8 mouse cellular contexts compared by ENCODE assay signal in the genomic region with DNA sequence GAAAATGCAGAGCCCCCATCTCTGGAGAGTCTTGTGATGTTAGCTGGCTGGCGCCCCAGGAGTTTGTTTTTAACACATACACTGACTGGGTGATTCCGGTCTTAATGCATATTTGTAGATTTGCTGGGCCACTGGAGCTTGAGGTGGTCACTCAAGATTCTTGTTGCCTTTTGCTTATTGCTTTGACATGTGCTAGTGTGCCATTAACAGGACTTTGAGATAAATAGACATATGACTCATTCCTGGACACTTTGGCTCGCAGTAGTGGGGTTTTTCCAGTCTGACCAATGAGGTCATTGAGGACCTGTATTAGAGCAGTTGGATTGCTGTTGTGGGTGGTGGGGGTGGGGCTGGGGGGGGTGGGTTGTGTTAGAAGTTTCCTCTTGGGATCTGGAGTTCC. TPM values are rescaled to one million over a fixed set of nuclear protein-coding genes. Genes with fewer than 3 reads are reported as not detected.
DNase-seq lines count a peak whose midpoint lies in the region; ATAC-seq and TF ChIP-seq lines count a peak whose summit lies in the region.

No protein-coding gene starts in this region.

- peaks cover 33% of the 10 kb centered on the region for H3K36me3 ChIP-seq in megakaryocyte, embryonic 14.5 days (replicated peaks; ENCODE audit: low read length)
- H3K36me3 ChIP-seq in forebrain, embryonic 16.5 days (ENCODE audit: control insufficient read depth, insufficient read depth), result no peaks in the 10 kb centered on the region
- no peaks in the 10 kb centered on the region for H3K36me3 ChIP-seq in kidney, adult 2 months (ENCODE audit: control insufficient read depth, insufficient read depth, low read length)
- H3K36me3 ChIP-seq in macrophage (ENCODE audit: inconsistent target), result no peaks in the 10 kb centered on the region

- peaks cover 92% of the 10 kb centered on the region for H3K4me1 ChIP-seq in megakaryocyte, embryonic 14.5 days
- peaks cover 32% of the 10 kb centered on the region for H3K4me1 ChIP-seq in forebrain, embryonic 16.5 days (replicated peaks; ENCODE audit: control insufficient read depth, insufficient read depth, low read length)
- H3K4me1 ChIP-seq in kidney, adult 2 months (ENCODE audit: control insufficient read depth, insufficient read depth, low read length), result peaks cover 40% of the 10 kb centered on the region

- H3K9ac ChIP-seq in forebrain, embryonic 16.5 days (replicated peaks; ENCODE audit: low read depth, low read length), result no peak overlapping the region; the same call in 1 of the 2 replicates

- H3K9me3 ChIP-seq in megakaryocyte, embryonic 14.5 days, result no peaks in the 10 kb centered on the region
- H3K9me3 ChIP-seq in forebrain, embryonic 16.5 days (ENCODE audit: control insufficient read depth, low read length), result no peaks in the 10 kb centered on the region

- H3K27ac ChIP-seq in forebrain, embryonic 16.5 days (ENCODE audit: low read length), result peak overlapping the region; percentile 97
- H3K27ac ChIP-seq in kidney, adult 2 months (ENCODE audit: insufficient read depth, low read depth, low read length), result peak overlapping the region; percentile 93
- peak overlapping the region; percentile 67 for H3K27ac ChIP-seq in macrophage

- H3K27me3 ChIP-seq in megakaryocyte, embryonic 14.5 days (replicated peaks), result no peaks in the 10 kb centered on the region
- H3K27me3 ChIP-seq in forebrain, embryonic 16.5 days (replicated peaks; ENCODE audit: control insufficient read depth, insufficient read depth, low read length), result no peaks in the 10 kb centered on the region
- no peaks in the 10 kb centered on the region for H3K27me3 ChIP-seq in kidney, adult 2 months (replicated peaks; ENCODE audit: control insufficient read depth, insufficient read depth, low read length)

- WGBS in forebrain, embryonic 16.5 days, result 64% methylated on average over 3 of the region's 3 CpGs
- WGBS in kidney, adult 2 months, result 32% methylated on average over 3 of the region's 3 CpGs
- 63% methylated on average over 2 of the region's 3 CpGs for WGBS in macrophage (ENCODE audit: missing documents)

- peak overlapping the region; percentile 99 for H3K4me3 ChIP-seq in megakaryocyte, embryonic 14.5 days (replicated peaks)
- H3K4me3 ChIP-seq in forebrain, embryonic 16.5 days (replicated peaks; ENCODE audit: low read length), result no peak overlapping the region
- H3K4me3 ChIP-seq in kidney, adult 2 months (ENCODE audit: insufficient read depth, low read depth, low read length), result no peak overlapping the region
- H3K4me3 ChIP-seq in macrophage (ENCODE audit: inconsistent target), result no peak overlapping the region; the same call in 1 of the 2 replicates

- peak overlapping the region; percentile 58 for H3K4me2 ChIP-seq in forebrain, embryonic 16.5 days (ENCODE audit: low read length)

- TF ChIP-seq POLR2A in kidney, adult 2 months (IDR thresholded peaks at IDR 0.05; ENCODE audit: low read depth, low read length), result no peak

- H3K79me2 ChIP-seq in macrophage (ENCODE audit: inconsistent target), result peaks cover 57% of the 10 kb centered on the region

- no peak for TF ChIP-seq CTCF in kidney, adult 2 months (conservative IDR thresholded peaks at IDR 0.05; ENCODE audit: insufficient read depth, insufficient read length, low read depth, low read length)

- peak; percentile 71 for DNase-seq in kidney, adult 2 months
- DNase-seq in thymus, postnatal 0 days (ENCODE audit: low spot score), result no peak
- no peak for DNase-seq in right cerebral cortex, adult 2 months (ENCODE audit: low spot score in 2 of 2)
- no peak for DNase-seq in frontal cortex, postnatal 10 days (ENCODE audit: low spot score in 2 of 2)

- no peak for ATAC-seq in megakaryocyte, adult 5-6 weeks (ENCODE audit: poor library complexity, severe bottlenecking)
- ATAC-seq in forebrain, embryonic 16.5 days, result no peak

RNA-seq across cellular contexts. Expression of a gene that starts 1.8 kb away (rescaled TPM):
- 60.2 and 90.5 TPM in 2 replicates for polyA plus RNA-seq in megakaryocyte, embryonic 14.5 days (2012; ENCODE audit: insufficient read depth, low replicate concordance)
- total RNA-seq in megakaryocyte, adult 5-6 weeks (2015), result 21.9 and 22.5 TPM in 2 replicates
- total RNA-seq in megakaryocyte, adult 5-6 weeks (2017), result 15.2 and 17.8 TPM in 2 replicates
- polyA plus RNA-seq in forebrain, embryonic 16.5 days (2015; fragmentation: Nextera tagmentation; extraction: Ambion mirVana), result 38.3 and 40.5 TPM in 2 replicates
- 30.0 and 32.1 TPM in 2 replicates for polyA plus RNA-seq in kidney, adult 2 months (2012; rRNA removed)
- total RNA-seq in macrophage (2018; cell fraction: chromatin; rRNA removed), result 10 to 100 TPM; 22.0 to 98.5 (median 51.0) TPM
- 10 to 100 TPM; 31.2 to 89.7 (median 39.5) TPM for total RNA-seq in macrophage (2018; cell fraction: cytosol; rRNA removed)
- total RNA-seq in macrophage (2018; cell fraction: nucleus; rRNA removed), result 100 to 1,000 TPM in 3 of 26 experiments, 10 to 100 TPM in 23; 32.5 to 115 (median 71.0) TPM
- 24.0 to 32.2 TPM (median 24.1 TPM) in 3 replicates for polyA plus RNA-seq in macrophage (2018)
- 14.6 and 19.3 TPM in 2 replicates for polyA plus RNA-seq in thymus, postnatal 0 days (2015; fragmentation: Nextera tagmentation; extraction: Ambion mirVana)

RNA-seq across cellular contexts. Expression of a gene that starts 12.5 kb away (rescaled TPM):
- not detected in 2 replicates for polyA plus RNA-seq in megakaryocyte, embryonic 14.5 days (2012; ENCODE audit: insufficient read depth, low replicate concordance)
- not detected in 2 replicates for total RNA-seq in megakaryocyte, adult 5-6 weeks (2015)
- 0.20 TPM in 1 of 2 replicates, not detected in the other for total RNA-seq in megakaryocyte, adult 5-6 weeks (2017)
- polyA plus RNA-seq in forebrain, embryonic 16.5 days (2015; fragmentation: Nextera tagmentation; extraction: Ambion mirVana), result not detected in 2 replicates
- polyA plus RNA-seq in kidney, adult 2 months (2012; rRNA removed), result 0.80 and 1.0 TPM in 2 replicates
- total RNA-seq in macrophage (2018; cell fraction: chromatin; rRNA removed), result not detected
- total RNA-seq in macrophage (2018; cell fraction: cytosol; rRNA removed), result not detected
- not detected for total RNA-seq in macrophage (2018; cell fraction: nucleus; rRNA removed)
- not detected in 3 replicates for polyA plus RNA-seq in macrophage (2018)
- polyA plus RNA-seq in thymus, postnatal 0 days (2015; fragmentation: Nextera tagmentation; extraction: Ambion mirVana), result 0.49 and 0.95 TPM in 2 replicates

RNA-seq across cellular contexts. Expression of a gene that starts 48.5 kb away (rescaled TPM):
- not detected in 2 replicates for polyA plus RNA-seq in megakaryocyte, embryonic 14.5 days (2012; ENCODE audit: insufficient read depth, low replicate concordance)
- 0.78 and 1.5 TPM in 2 replicates for total RNA-seq in megakaryocyte, adult 5-6 weeks (2015)
- total RNA-seq in megakaryocyte, adult 5-6 weeks (2017), result 0.57 and 0.59 TPM in 2 replicates
- polyA plus RNA-seq in forebrain, embryonic 16.5 days (2015; fragmentation: Nextera tagmentation; extraction: Ambion mirVana), result 0.06 and 0.10 TPM in 2 replicates
- 0.33 and 3.3 TPM in 2 replicates for polyA plus RNA-seq in kidney, adult 2 months (2012; rRNA removed)
- total RNA-seq in macrophage (2018; cell fraction: chromatin; rRNA removed), result 1 to 10 TPM in 1 of 26 experiments, under 1 TPM in 11, not detected in 14; 0.49 to 1.7 (median 0.66) TPM
- total RNA-seq in macrophage (2018; cell fraction: cytosol; rRNA removed), result under 1 TPM in 25 of 26 experiments, not detected in 1; 0.03 to 0.61 (median 0.26) TPM
- 1 to 10 TPM in 3 of 26 experiments, under 1 TPM in 10, not detected in 13; 0.24 to 1.7 (median 0.76) TPM for total RNA-seq in macrophage (2018; cell fraction: nucleus; rRNA removed)
- polyA plus RNA-seq in macrophage (2018), result 0.20 to 0.54 TPM (median 0.42 TPM) in 3 replicates
- polyA plus RNA-seq in thymus, postnatal 0 days (2015; fragmentation: Nextera tagmentation; extraction: Ambion mirVana), result 116 and 132 TPM in 2 replicates

RNA-seq across cellular contexts. Expression of a gene that starts 56.3 kb away (rescaled TPM):
- 0.46 TPM in 1 of 2 replicates, not detected in the other for polyA plus RNA-seq in megakaryocyte, embryonic 14.5 days (2012; ENCODE audit: insufficient read depth, low replicate concordance)
- 0.23 TPM in 1 of 2 replicates, not detected in the other for total RNA-seq in megakaryocyte, adult 5-6 weeks (2015)
- not detected in 2 replicates for total RNA-seq in megakaryocyte, adult 5-6 weeks (2017)
- polyA plus RNA-seq in forebrain, embryonic 16.5 days (2015; fragmentation: Nextera tagmentation; extraction: Ambion mirVana), result 0.30 and 0.81 TPM in 2 replicates
- 15.3 and 17.3 TPM in 2 replicates for polyA plus RNA-seq in kidney, adult 2 months (2012; rRNA removed)
- total RNA-seq in macrophage (2018; cell fraction: chromatin; rRNA removed), result under 1 TPM in 2 of 26 experiments, not detected in 24; 0.29 to 0.93 TPM
- not detected for total RNA-seq in macrophage (2018; cell fraction: cytosol; rRNA removed)
- not detected for total RNA-seq in macrophage (2018; cell fraction: nucleus; rRNA removed)
- polyA plus RNA-seq in macrophage (2018), result not detected in 3 replicates
- polyA plus RNA-seq in thymus, postnatal 0 days (2015; fragmentation: Nextera tagmentation; extraction: Ambion mirVana), result 1.2 and 2.2 TPM in 2 replicates

Comparison
In these comparisons a context has a peak if more than half of its experiments do, and no peak if none do; other contexts are left out.
1. RNA of a gene that starts 48.5 kb away (polyA plus RNA-seq): 116 to 132 TPM in thymus, postnatal 0 days; 0.33 to 3.3 TPM in kidney, adult 2 months, 0.20 to 0.54 TPM in macrophage, 0.06 to 0.10 TPM in forebrain, embryonic 16.5 days and not detected in megakaryocyte, embryonic 14.5 days; every median in the first group is over 10 times any median in the second.
2. Peak in every context shown above with its lines, with median percentiles within 50 percentile points of each other: H3K27ac ChIP-seq.